Mouse (Mus musculus) CD4-positive, CD25-positive, alpha-beta regulatory T cell (primary cell): ENCODE measurements around the gene Ndufb6. TPM values are rescaled to one million over a fixed set of nuclear protein-coding genes. Genes with fewer than 3 reads are reported as not detected.

Experiments used
- polyA plus RNA-seq: library from polyadenylated mRNA; unstranded; fragments of 100-300 nt; shearing (Covaris generic); gene quantifications from one replicate; pipeline ENCODE4 v1.2.1, GENCODE M21; 2017

Ndufb6 gene
- polyA plus RNA-seq = 121 TPM

GRCm38 (mm10) chr4:40279276-40279900 lies at the start of gene Ndufb6:
Ndufb6 (minus strand) TSS chr4:40279421.

GRCm38 (mm10) chr4:40269430-40270032 lies 9.7 kb downstream of the Ndufb6 start, which contains the start of the genes Smim27 and Topors:
Smim27 (plus strand) TSS chr4:40269579.
Topors (minus strand) TSS chr4:40269850.

GRCm38 (mm10) chr4:40239409-40240271 lies 39.6 kb downstream of the Ndufb6 start, which contains the start of gene Ddx58:
Ddx58 (minus strand) TSS chr4:40239828.

Other genes with a start within 250 kb of the Ndufb6 start
- 30.7 TPM for gene Aco1, start 136.3 kb downstream of the Ndufb6 start, polyA plus RNA-seq
- 88.3 TPM for gene Ddx58, start 39.6 kb downstream of the Ndufb6 start, polyA plus RNA-seq
- 58.9 TPM for gene Smim27, start 9.8 kb downstream of the Ndufb6 start, polyA plus RNA-seq
- 46.6 TPM for gene Topors, start 9.6 kb downstream of the Ndufb6 start, polyA plus RNA-seq
- gene Tmem215, start 192.8 kb upstream of the Ndufb6 start, polyA plus RNA-seq = 0.04 TPM